Mouse (Mus musculus): ENCODE data around the gene Fam187a. TPM values are rescaled to one million over a fixed set of nuclear protein-coding genes. Genes with fewer than 3 reads are reported as not detected.
A peak's percentile ranks its signal among the peaks of the same experiment; 100 is the strongest.

The Fam187a gene
- polyA plus RNA-seq, 1 experiment: not detected

DNA sequence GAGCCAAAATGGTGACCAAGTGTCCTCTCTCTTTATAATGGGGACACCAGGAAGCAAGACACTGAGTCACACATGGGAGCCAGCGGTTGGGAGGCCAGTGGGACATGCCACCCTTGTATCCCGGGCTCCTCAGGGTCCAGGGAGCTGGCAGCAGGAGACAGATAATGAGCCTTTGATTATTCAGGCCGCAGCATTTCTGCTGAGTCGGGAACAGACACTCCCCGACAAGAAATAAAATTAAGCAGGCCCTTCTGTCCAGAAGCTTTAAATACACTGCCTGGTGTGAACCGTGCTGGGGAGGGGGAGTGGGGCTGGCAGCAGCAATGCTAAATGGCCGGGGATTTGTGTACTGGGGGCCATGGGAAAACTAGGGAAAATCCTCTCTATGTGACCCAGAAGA lies 26.4 kb downstream of the Fam187a start:
- Histone ChIP-seq H3K9ac (ENCODE audit: low read depth, poor library complexity, severe bottlenecking) (no peak overlapping the region), H3K27ac (ENCODE audit: insufficient read depth, low read length) (no peak overlapping the region), H3K36me3 (ENCODE audit: control insufficient read depth, insufficient read depth, low read length, poor library complexity, severe bottlenecking) (peaks cover 93% of the 10 kb centered on the region), H3K9me3 (replicated peaks; ENCODE audit: control insufficient read depth, insufficient read depth, low read length, poor library complexity, severe bottlenecking) (no peaks in the 10 kb centered on the region), H3K4me1 (ENCODE audit: control insufficient read depth, insufficient read depth, low read length) (no peaks in the 10 kb centered on the region), H3K27me3 (ENCODE audit: control insufficient read depth, insufficient read depth, low read length, poor library complexity, severe bottlenecking) (no peaks in the 10 kb centered on the region), H3K4me3 (ENCODE audit: low read depth, low read length) (no peak overlapping the region)
- TF ChIP-seq EP300 (IDR thresholded peaks at IDR 0.05; ENCODE audit: insufficient read depth, low read depth, low read length) (no peak), POLR2A (IDR thresholded peaks at IDR 0.05; ENCODE audit: insufficient read depth, low read length) (no peak), CTCF (IDR thresholded peaks at IDR 0.05; ENCODE audit: low read depth, low read length) (no peak)

DNA sequence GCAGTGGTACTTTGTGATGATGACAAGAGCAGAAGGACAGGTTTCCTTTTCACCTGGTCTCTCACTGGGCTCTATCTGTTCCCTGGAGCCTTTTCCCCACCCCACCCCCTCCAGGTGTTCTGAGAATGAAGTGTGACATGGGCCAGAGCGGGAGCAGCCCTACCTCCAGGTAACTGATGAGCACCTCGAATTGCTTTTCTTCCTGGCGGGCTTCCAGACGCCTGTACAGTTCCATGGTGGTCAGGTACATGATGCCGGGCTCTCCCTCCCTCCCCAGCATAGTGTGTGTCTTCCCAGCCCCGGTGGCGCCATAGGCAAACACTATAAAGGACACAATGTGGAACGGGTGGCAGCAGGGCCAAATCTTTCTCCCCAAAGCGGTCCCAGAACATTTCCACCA lies 30.4 kb downstream of the Fam187a start:
- no peak for TF ChIP-seq CTCF (IDR thresholded peaks at IDR 0.05; ENCODE audit: low read depth, low read length)
- TF ChIP-seq POLR2A (IDR thresholded peaks at IDR 0.05; ENCODE audit: insufficient read depth, low read length): no peak
- TF ChIP-seq EP300 (IDR thresholded peaks at IDR 0.05; ENCODE audit: insufficient read depth, low read depth, low read length): no peak
- H3K27ac ChIP-seq (ENCODE audit: insufficient read depth, low read length): no peak overlapping the region
- H3K27me3 ChIP-seq (ENCODE audit: control insufficient read depth, insufficient read depth, low read length, poor library complexity, severe bottlenecking): no peaks in the 10 kb centered on the region
- no peaks in the 10 kb centered on the region for H3K9me3 ChIP-seq (replicated peaks; ENCODE audit: control insufficient read depth, insufficient read depth, low read length, poor library complexity, severe bottlenecking)
- no peak overlapping the region for H3K4me3 ChIP-seq (ENCODE audit: low read depth, low read length)
- peaks cover 1% of the 10 kb centered on the region for H3K4me1 ChIP-seq (ENCODE audit: control insufficient read depth, insufficient read depth, low read length)
- H3K9ac ChIP-seq (ENCODE audit: low read depth, poor library complexity, severe bottlenecking): no peak overlapping the region
- H3K36me3 ChIP-seq (ENCODE audit: control insufficient read depth, insufficient read depth, low read length, poor library complexity, severe bottlenecking): peaks cover 64% of the 10 kb centered on the region

DNA sequence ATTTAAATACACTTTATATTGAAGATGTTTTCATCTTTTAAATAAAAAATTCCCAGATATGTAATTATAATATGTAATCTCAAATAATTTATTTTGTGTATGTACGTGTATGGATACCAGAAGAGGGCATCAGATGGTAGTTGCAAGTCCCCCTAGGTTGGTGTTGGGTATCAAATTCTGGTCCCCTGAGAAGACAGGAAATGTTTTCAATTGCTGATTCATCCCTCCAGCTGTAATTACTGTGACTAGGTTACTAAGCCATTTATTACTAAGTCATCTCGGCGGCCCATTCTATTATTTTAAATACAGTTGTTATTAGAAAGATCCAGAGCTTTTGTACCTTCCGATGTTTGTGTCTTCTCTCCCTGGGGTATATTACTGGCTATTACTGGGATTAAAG lies 33.1 kb downstream of the Fam187a start:
- Histone ChIP-seq H3K9ac (ENCODE audit: low read depth, poor library complexity, severe bottlenecking) (no peak overlapping the region), H3K27ac (ENCODE audit: insufficient read depth, low read length) (no peak overlapping the region), H3K4me3 (ENCODE audit: low read depth, low read length) (no peak overlapping the region), H3K36me3 (ENCODE audit: control insufficient read depth, insufficient read depth, low read length, poor library complexity, severe bottlenecking) (peaks cover 60% of the 10 kb centered on the region), H3K9me3 (replicated peaks; ENCODE audit: control insufficient read depth, insufficient read depth, low read length, poor library complexity, severe bottlenecking) (no peaks in the 10 kb centered on the region), H3K4me1 (ENCODE audit: control insufficient read depth, insufficient read depth, low read length) (peaks cover 1% of the 10 kb centered on the region), H3K27me3 (ENCODE audit: control insufficient read depth, insufficient read depth, low read length, poor library complexity, severe bottlenecking) (no peaks in the 10 kb centered on the region)
- TF ChIP-seq POLR2A (IDR thresholded peaks at IDR 0.05; ENCODE audit: insufficient read depth, low read length): no peak
- no peak for TF ChIP-seq CTCF (IDR thresholded peaks at IDR 0.05; ENCODE audit: low read depth, low read length)
- no peak for TF ChIP-seq EP300 (IDR thresholded peaks at IDR 0.05; ENCODE audit: insufficient read depth, low read depth, low read length)

DNA sequence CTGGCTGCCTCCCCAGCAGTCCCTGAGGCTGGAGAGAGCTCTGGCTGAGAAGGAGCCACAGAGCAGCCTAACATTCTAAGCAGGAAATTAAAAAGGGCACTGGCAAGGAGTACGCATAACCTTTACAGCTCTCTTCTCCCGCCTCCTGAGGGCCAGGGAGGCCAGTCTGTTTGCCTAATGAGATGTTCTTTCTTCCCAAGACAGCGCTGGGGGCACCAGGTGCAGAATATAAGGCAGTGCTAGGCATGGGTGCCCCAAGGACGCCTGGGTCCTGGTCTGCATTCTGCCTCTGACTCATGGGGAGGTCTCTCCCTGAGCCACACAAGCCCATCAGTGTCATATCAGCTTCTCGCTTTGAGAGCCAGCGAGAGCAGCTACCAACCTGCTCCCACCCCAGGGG lies 36.5 kb downstream of the Fam187a start:
- H3K27me3 ChIP-seq (ENCODE audit: control insufficient read depth, insufficient read depth, low read length, poor library complexity, severe bottlenecking): no peaks in the 10 kb centered on the region
- H3K4me3 ChIP-seq (ENCODE audit: low read depth, low read length): no peak overlapping the region
- no peak overlapping the region for H3K9ac ChIP-seq (ENCODE audit: low read depth, poor library complexity, severe bottlenecking)
- no peak overlapping the region for H3K27ac ChIP-seq (ENCODE audit: insufficient read depth, low read length)
- H3K36me3 ChIP-seq (ENCODE audit: control insufficient read depth, insufficient read depth, low read length, poor library complexity, severe bottlenecking): peaks cover 29% of the 10 kb centered on the region
- H3K4me1 ChIP-seq (ENCODE audit: control insufficient read depth, insufficient read depth, low read length): peaks cover 1% of the 10 kb centered on the region
- no peaks in the 10 kb centered on the region for H3K9me3 ChIP-seq (replicated peaks; ENCODE audit: control insufficient read depth, insufficient read depth, low read length, poor library complexity, severe bottlenecking)
- no peak for TF ChIP-seq EP300 (IDR thresholded peaks at IDR 0.05; ENCODE audit: insufficient read depth, low read depth, low read length)
- TF ChIP-seq POLR2A (IDR thresholded peaks at IDR 0.05; ENCODE audit: insufficient read depth, low read length): no peak
- TF ChIP-seq CTCF (IDR thresholded peaks at IDR 0.05; ENCODE audit: low read depth, low read length): no peak

DNA sequence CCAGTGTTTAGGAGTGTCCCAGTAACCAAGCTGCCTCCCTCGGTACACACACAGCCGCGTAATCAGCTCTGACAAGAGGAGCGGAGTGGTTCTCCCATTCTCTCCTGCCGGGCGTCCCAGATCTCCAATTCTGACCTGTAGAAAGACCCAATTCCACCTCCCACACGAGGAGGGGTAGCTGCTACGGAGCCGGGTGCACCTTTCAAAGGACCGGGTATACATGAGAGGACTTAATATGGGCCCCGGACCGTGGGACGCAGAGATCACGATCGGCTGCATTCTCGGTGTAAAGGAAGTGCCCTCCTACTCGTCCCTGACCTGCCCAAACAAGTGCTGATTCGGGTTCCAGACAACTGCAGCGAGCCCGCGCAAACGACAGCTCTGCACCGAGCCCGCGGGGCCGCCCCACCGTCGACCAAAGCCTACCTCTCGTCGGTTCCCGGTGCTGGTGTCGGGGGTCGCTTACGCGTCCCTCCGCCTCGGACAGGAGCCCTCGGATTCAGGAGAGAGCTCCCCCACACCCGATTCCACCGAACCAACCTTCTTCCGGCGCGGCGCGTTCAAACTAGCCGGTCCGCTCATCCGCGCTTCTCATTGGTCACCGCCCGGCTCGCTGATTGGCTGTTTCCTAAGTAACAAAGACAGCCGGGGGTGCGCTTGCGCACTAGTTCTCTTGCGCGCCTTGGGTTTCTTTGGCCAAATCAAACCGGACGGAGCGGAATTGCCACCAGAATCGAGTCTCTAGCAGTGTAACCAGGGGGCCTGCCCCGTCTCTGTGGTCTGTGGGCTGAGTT lies 39.8 kb downstream of the Fam187a start, which contains the start of gene Kif18b:
Kif18b (minus strand) TSS at position 568 of the 794 bp plus-strand sequence.
- TF ChIP-seq EP300 (IDR thresholded peaks at IDR 0.05; ENCODE audit: insufficient read depth, low read depth, low read length) (no peak), POLR2A (IDR thresholded peaks at IDR 0.05; ENCODE audit: insufficient read depth, low read length) (peak; percentile 49), CTCF (IDR thresholded peaks at IDR 0.05; ENCODE audit: low read depth, low read length) (no peak)
- H3K9me3 ChIP-seq (replicated peaks; ENCODE audit: control insufficient read depth, insufficient read depth, low read length, poor library complexity, severe bottlenecking): no peaks in the 10 kb centered on the region
- peak within 1 kb of the TSS; percentile 94 for H3K4me3 ChIP-seq (ENCODE audit: low read depth, low read length)
- peak within 1 kb of the TSS; percentile 100 for H3K27ac ChIP-seq (ENCODE audit: insufficient read depth, low read length)
- peaks cover 26% of the 10 kb centered on the region for H3K36me3 ChIP-seq (ENCODE audit: control insufficient read depth, insufficient read depth, low read length, poor library complexity, severe bottlenecking)
- no peaks in the 10 kb centered on the region for H3K4me1 ChIP-seq (ENCODE audit: control insufficient read depth, insufficient read depth, low read length)
- peak within 1 kb of the TSS; percentile 90 for H3K9ac ChIP-seq (ENCODE audit: low read depth, poor library complexity, severe bottlenecking)
- no peaks in the 10 kb centered on the region for H3K27me3 ChIP-seq (ENCODE audit: control insufficient read depth, insufficient read depth, low read length, poor library complexity, severe bottlenecking)

DNA sequence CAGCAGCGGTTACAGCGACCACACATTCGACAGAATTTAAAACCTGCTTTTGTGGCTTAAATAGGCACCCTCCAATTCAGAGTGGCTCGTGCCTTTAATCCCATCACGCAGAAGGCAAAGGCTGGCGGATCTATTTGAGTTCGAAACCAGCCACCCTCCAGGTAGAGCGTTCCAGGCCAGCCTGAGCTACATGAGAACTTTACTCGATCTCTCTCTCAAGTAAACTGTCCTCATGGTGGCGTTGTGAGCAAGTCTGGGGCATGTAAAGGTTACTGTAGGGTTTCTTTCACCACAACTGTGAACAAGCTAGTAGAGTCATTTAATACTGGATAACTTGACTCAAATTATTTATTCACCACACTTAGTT lies 40.4 kb downstream of the Fam187a start:
- Histone ChIP-seq H3K27me3 (ENCODE audit: control insufficient read depth, insufficient read depth, low read length, poor library complexity, severe bottlenecking) (no peaks in the 10 kb centered on the region), H3K27ac (ENCODE audit: insufficient read depth, low read length) (peak overlapping the region; percentile 100), H3K9me3 (replicated peaks; ENCODE audit: control insufficient read depth, insufficient read depth, low read length, poor library complexity, severe bottlenecking) (no peaks in the 10 kb centered on the region), H3K9ac (ENCODE audit: low read depth, poor library complexity, severe bottlenecking) (peak overlapping the region; percentile 90), H3K4me1 (ENCODE audit: control insufficient read depth, insufficient read depth, low read length) (no peaks in the 10 kb centered on the region), H3K4me3 (ENCODE audit: low read depth, low read length) (peak overlapping the region; percentile 94), H3K36me3 (ENCODE audit: control insufficient read depth, insufficient read depth, low read length, poor library complexity, severe bottlenecking) (peaks cover 24% of the 10 kb centered on the region)
- no peak for TF ChIP-seq EP300 (IDR thresholded peaks at IDR 0.05; ENCODE audit: insufficient read depth, low read depth, low read length)
- peak; percentile 34 for TF ChIP-seq CTCF (IDR thresholded peaks at IDR 0.05; ENCODE audit: low read depth, low read length)
- TF ChIP-seq POLR2A (IDR thresholded peaks at IDR 0.05; ENCODE audit: insufficient read depth, low read length): no peak

Measured in ES-Bruce4 (cell line).